Mouse (Mus musculus): ENCODE data around the gene Sctr. TPM values are rescaled to one million over a fixed set of nuclear protein-coding genes. Genes with fewer than 3 reads are reported as not detected.

Sctr gene
- polyA plus RNA-seq, 1 experiment from 2014 or later: 0.51 TPM

DNA sequence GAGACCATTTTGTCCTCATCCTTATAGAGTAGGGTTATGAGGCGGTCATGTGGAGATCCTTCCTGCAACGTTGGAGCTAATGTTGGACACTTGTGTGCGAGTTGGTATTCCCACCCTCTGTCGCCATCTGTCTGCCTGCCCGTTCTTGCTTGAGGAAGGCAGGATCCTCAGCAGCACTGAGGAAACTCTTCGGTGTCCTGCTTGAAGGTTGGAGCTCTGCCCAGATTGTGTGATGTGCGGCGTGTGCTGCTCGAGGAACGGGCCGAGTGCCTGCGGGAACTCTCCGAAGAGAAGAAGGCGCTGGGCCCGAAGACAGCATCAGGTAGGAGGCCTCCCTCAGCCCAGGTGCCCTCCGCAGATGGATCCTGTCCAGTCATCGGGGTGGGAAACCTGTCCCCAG, 15.3 kb downstream of the Sctr start:
- ATAC-seq: no peak
- Histone ChIP-seq H3K4me3 (replicated peaks; ENCODE audit: low read length) (no peak overlapping the region), H3K4me2 (ENCODE audit: low read length) (no peak overlapping the region), H3K27ac (ENCODE audit: low read length) (no peak overlapping the region), H3K9ac (replicated peaks; ENCODE audit: low read depth, low read length) (no peak overlapping the region), H3K36me3 (ENCODE audit: control insufficient read depth, insufficient read depth) (no peaks in the 10 kb centered on the region), H3K4me1 (replicated peaks; ENCODE audit: control insufficient read depth, insufficient read depth, low read length) (no peaks in the 10 kb centered on the region), H3K9me3 (ENCODE audit: control insufficient read depth, low read length) (no peaks in the 10 kb centered on the region), H3K27me3 (replicated peaks; ENCODE audit: control insufficient read depth, insufficient read depth, low read length) (no peaks in the 10 kb centered on the region)
- 83% methylated on average over 17 of the region's 17 CpGs for WGBS

- H3K4me1 ChIP-seq (replicated peaks; ENCODE audit: control insufficient read depth, insufficient read depth, low read length): no peaks in the 10 kb centered on the region
- H3K9me3 ChIP-seq (ENCODE audit: control insufficient read depth, low read length): no peaks in the 10 kb centered on the region
- no peak for ATAC-seq
- no peak overlapping the region for H3K9ac ChIP-seq (replicated peaks; ENCODE audit: low read depth, low read length)
- H3K4me2 ChIP-seq (ENCODE audit: low read length): no peak overlapping the region
- no peak overlapping the region for H3K4me3 ChIP-seq (replicated peaks; ENCODE audit: low read length)
- H3K36me3 ChIP-seq (ENCODE audit: control insufficient read depth, insufficient read depth): no peaks in the 10 kb centered on the region
- no peaks in the 10 kb centered on the region for H3K27me3 ChIP-seq (replicated peaks; ENCODE audit: control insufficient read depth, insufficient read depth, low read length)
- whole genome bisulfite sequencing: 81% methylated on average over 10 of the region's 10 CpGs
- H3K27ac ChIP-seq (ENCODE audit: low read length): no peak overlapping the region
Measured at GRCm38 (mm10) chr1:120024331-120025049, 17.8 kb downstream of the Sctr start.

- H3K4me3 ChIP-seq (replicated peaks; ENCODE audit: low read length): no peak overlapping the region
- no peaks in the 10 kb centered on the region for H3K9me3 ChIP-seq (ENCODE audit: control insufficient read depth, low read length)
- WGBS: 25% methylated on average over 2 of the region's 2 CpGs
- no peak overlapping the region for H3K9ac ChIP-seq (replicated peaks; ENCODE audit: low read depth, low read length)
- no peaks in the 10 kb centered on the region for H3K4me1 ChIP-seq (replicated peaks; ENCODE audit: control insufficient read depth, insufficient read depth, low read length)
- H3K27me3 ChIP-seq (replicated peaks; ENCODE audit: control insufficient read depth, insufficient read depth, low read length): no peaks in the 10 kb centered on the region
- H3K4me2 ChIP-seq (ENCODE audit: low read length): no peak overlapping the region
- no peak for ATAC-seq
- no peaks in the 10 kb centered on the region for H3K36me3 ChIP-seq (ENCODE audit: control insufficient read depth, insufficient read depth)
- no peak overlapping the region for H3K27ac ChIP-seq (ENCODE audit: low read length)
Measured at GRCm38 (mm10) chr1:120025050-120025439, 18.4 kb downstream of the Sctr start.

DNA sequence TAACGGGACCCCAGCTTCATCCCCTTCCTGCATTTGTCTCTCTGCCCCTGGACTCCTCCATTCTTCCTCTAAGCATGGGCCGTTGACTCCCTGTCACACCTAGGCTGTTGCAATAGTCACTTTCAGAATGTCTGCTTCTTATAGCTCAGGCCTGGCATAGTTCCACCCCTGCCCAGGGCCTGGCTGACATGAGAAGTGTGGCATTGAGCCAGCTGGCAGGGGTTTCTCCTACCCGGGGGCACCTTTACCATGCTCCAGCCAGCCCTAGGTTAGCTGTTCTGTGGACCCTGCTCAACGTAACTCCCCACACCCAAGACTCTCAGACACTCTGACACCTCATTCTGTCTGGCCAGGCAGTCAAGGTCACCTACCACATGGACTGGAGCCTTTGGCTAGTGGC, 21.0 kb downstream of the Sctr start:
- no peaks in the 10 kb centered on the region for H3K27me3 ChIP-seq (replicated peaks; ENCODE audit: control insufficient read depth, insufficient read depth, low read length)
- H3K27ac ChIP-seq (ENCODE audit: low read length): no peak overlapping the region
- no peak for ATAC-seq
- H3K4me2 ChIP-seq (ENCODE audit: low read length): no peak overlapping the region
- H3K9me3 ChIP-seq (ENCODE audit: control insufficient read depth, low read length): no peaks in the 10 kb centered on the region
- H3K9ac ChIP-seq (replicated peaks; ENCODE audit: low read depth, low read length): no peak overlapping the region
- H3K4me1 ChIP-seq (replicated peaks; ENCODE audit: control insufficient read depth, insufficient read depth, low read length): no peaks in the 10 kb centered on the region
- no peaks in the 10 kb centered on the region for H3K36me3 ChIP-seq (ENCODE audit: control insufficient read depth, insufficient read depth)
- H3K4me3 ChIP-seq (replicated peaks; ENCODE audit: low read length): no peak overlapping the region
- 42% methylated on average over 4 of the region's 4 CpGs for WGBS

DNA sequence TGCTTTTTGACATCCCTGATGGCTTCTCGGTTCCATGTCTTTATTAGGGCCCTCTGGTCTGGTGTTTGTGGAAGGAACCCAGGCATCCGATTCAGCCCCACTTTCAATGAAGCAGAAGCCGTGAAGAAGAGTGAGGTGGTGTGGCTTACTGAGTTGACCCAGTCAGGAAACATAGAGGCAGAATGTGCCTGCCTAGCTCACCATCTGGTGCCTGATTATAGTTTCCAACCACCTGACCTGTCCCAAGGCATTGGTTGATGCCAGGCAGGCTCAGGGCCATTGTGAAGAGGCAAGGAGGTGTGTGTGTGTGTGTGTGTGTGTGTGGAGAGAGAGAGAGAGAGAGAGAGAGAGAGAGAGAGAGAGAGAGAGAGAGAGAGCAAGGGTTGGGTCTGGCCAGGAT, 23.8 kb downstream of the Sctr start:
- Histone ChIP-seq H3K4me3 (replicated peaks; ENCODE audit: low read length) (no peak overlapping the region), H3K36me3 (ENCODE audit: control insufficient read depth, insufficient read depth) (no peaks in the 10 kb centered on the region), H3K9ac (replicated peaks; ENCODE audit: low read depth, low read length) (no peak overlapping the region), H3K4me1 (replicated peaks; ENCODE audit: control insufficient read depth, insufficient read depth, low read length) (no peaks in the 10 kb centered on the region), H3K27me3 (replicated peaks; ENCODE audit: control insufficient read depth, insufficient read depth, low read length) (no peaks in the 10 kb centered on the region), H3K9me3 (ENCODE audit: control insufficient read depth, low read length) (no peaks in the 10 kb centered on the region), H3K27ac (ENCODE audit: low read length) (no peak overlapping the region), H3K4me2 (ENCODE audit: low read length) (no peak overlapping the region)
- 89% methylated on average over 3 of the region's 3 CpGs for WGBS
- no peak for ATAC-seq

DNA sequence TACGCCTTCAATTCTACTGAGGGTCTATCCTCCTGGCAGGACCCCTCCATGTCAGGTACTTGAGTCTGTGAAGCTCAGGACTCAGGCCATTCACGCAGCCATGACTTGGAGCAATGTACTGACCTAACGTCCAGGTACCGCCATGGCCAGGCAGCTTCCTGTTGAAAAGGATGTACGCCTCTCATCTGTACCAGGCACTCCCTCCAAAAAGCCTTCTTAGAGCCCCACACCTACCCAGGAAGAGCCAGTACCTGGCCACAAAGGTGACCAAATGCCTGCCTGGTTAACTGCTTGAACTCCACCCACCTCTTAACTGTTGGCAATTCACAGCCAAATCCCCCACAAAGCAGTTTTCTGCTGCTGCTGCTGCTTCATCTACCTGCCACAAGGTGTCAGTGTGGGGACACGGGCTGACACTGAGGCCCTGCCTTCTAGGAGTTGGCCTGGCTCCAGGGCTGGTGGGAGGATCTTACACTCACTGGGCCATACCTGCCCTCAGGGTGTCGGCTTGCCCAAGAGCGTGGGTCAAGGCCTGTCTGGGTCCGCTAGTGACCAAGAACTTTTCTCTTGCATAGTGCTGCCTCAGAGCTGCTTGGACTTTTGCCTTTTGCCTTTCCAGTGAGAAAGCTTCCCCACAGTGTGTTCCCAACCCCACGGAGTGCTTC, 26.2 kb downstream of the Sctr start:
- H3K27me3 ChIP-seq (replicated peaks; ENCODE audit: control insufficient read depth, insufficient read depth, low read length): no peaks in the 10 kb centered on the region
- H3K4me2 ChIP-seq (ENCODE audit: low read length): no peak overlapping the region
- no peak overlapping the region for H3K27ac ChIP-seq (ENCODE audit: low read length)
- no peaks in the 10 kb centered on the region for H3K36me3 ChIP-seq (ENCODE audit: control insufficient read depth, insufficient read depth)
- peak; percentile 65 for ATAC-seq
- H3K4me1 ChIP-seq (replicated peaks; ENCODE audit: control insufficient read depth, insufficient read depth, low read length): peaks cover 7% of the 10 kb centered on the region
- H3K9me3 ChIP-seq (ENCODE audit: control insufficient read depth, low read length): no peaks in the 10 kb centered on the region
- H3K9ac ChIP-seq (replicated peaks; ENCODE audit: low read depth, low read length): no peak overlapping the region
- H3K4me3 ChIP-seq (replicated peaks; ENCODE audit: low read length): no peak overlapping the region
- 45% methylated on average over 10 of the region's 10 CpGs for WGBS

DNA sequence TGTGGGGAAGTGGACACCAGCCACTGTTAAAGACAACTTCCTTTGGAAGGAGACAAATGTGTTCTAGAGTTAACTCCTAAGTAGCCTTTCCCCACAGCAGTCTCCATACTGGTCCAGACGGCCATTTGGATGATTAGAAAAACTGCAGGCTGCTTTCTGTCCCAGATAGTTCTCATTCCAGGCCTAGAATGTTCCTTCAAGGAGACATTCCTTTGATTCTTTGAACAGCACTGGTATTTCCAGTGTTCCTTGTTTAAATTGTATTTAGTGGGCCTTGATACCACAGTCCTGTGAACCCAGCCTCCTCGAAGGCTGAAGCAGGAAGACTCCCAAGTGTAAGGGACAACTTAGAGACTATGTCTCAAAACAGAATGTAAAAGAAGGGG, 26.8 kb downstream of the Sctr start:
- no peak overlapping the region for H3K4me2 ChIP-seq (ENCODE audit: low read length)
- no peak overlapping the region for H3K9ac ChIP-seq (replicated peaks; ENCODE audit: low read depth, low read length)
- no peak overlapping the region for H3K27ac ChIP-seq (ENCODE audit: low read length)
- no peaks in the 10 kb centered on the region for H3K9me3 ChIP-seq (ENCODE audit: control insufficient read depth, low read length)
- H3K4me1 ChIP-seq (replicated peaks; ENCODE audit: control insufficient read depth, insufficient read depth, low read length): peaks cover 7% of the 10 kb centered on the region
- no peak for ATAC-seq
- no peaks in the 10 kb centered on the region for H3K36me3 ChIP-seq (ENCODE audit: control insufficient read depth, insufficient read depth)
- no peak overlapping the region for H3K4me3 ChIP-seq (replicated peaks; ENCODE audit: low read length)
- WGBS: 79% methylated on average over 2 of the region's 2 CpGs
- no peaks in the 10 kb centered on the region for H3K27me3 ChIP-seq (replicated peaks; ENCODE audit: control insufficient read depth, insufficient read depth, low read length)

GRCm38 (mm10) chr1:120034793-120035192, 28.1 kb downstream of the Sctr start:
- Histone ChIP-seq H3K4me3 (replicated peaks; ENCODE audit: low read length) (no peak overlapping the region), H3K9ac (replicated peaks; ENCODE audit: low read depth, low read length) (no peak overlapping the region), H3K4me2 (ENCODE audit: low read length) (no peak overlapping the region), H3K36me3 (ENCODE audit: control insufficient read depth, insufficient read depth) (no peaks in the 10 kb centered on the region), H3K27ac (ENCODE audit: low read length) (no peak overlapping the region), H3K27me3 (replicated peaks; ENCODE audit: control insufficient read depth, insufficient read depth, low read length) (no peaks in the 10 kb centered on the region), H3K9me3 (ENCODE audit: control insufficient read depth, low read length) (no peaks in the 10 kb centered on the region), H3K4me1 (replicated peaks; ENCODE audit: control insufficient read depth, insufficient read depth, low read length) (peaks cover 7% of the 10 kb centered on the region)
- WGBS: 50% methylated on average over 1 of the region's 1 CpGs
- ATAC-seq: no peak

DNA sequence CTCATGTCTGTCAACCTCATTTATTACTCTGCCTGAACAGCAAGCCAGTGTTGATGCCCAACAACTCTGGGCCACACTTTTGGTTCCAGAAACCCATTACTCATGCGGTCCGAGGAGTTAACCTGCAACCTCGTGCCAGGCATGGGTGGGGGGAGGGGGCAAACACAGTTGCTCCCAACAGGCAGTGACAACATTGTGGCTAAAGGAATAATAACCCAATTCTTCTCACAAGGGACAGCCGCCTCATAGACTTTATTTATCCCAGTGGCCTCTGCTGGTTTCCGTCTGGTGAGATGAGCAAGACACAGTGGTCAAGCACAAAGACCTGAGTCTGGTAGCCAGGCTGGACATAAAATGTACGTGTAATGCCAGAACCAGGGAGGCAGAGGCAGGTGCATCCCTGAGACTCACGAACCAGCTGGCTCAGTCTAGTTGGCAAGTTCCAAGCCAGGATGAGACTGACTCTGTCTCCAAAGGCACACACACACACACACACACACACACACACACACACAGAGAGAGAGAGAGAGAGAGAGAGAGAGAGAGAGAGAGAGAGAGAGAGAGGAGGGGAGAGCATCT, 28.9 kb downstream of the Sctr start:
- H3K27ac ChIP-seq (ENCODE audit: low read length): no peak overlapping the region
- H3K4me1 ChIP-seq (replicated peaks; ENCODE audit: control insufficient read depth, insufficient read depth, low read length): peaks cover 7% of the 10 kb centered on the region
- H3K4me3 ChIP-seq (replicated peaks; ENCODE audit: low read length): no peak overlapping the region
- no peak overlapping the region for H3K9ac ChIP-seq (replicated peaks; ENCODE audit: low read depth, low read length)
- H3K4me2 ChIP-seq (ENCODE audit: low read length): no peak overlapping the region
- no peaks in the 10 kb centered on the region for H3K36me3 ChIP-seq (ENCODE audit: control insufficient read depth, insufficient read depth)
- H3K9me3 ChIP-seq (ENCODE audit: control insufficient read depth, low read length): no peaks in the 10 kb centered on the region
- ATAC-seq: no peak
- WGBS: 76% methylated on average over 7 of the region's 7 CpGs
- no peaks in the 10 kb centered on the region for H3K27me3 ChIP-seq (replicated peaks; ENCODE audit: control insufficient read depth, insufficient read depth, low read length)
